Mouse (Mus musculus): ENCODE measurements around the gene Lrch1. TPM values are rescaled to one million over a fixed set of nuclear protein-coding genes. Genes with fewer than 3 reads are reported as not detected.

Gene Lrch1
- polyA plus RNA-seq, 1 experiment from 2014 or later: 13.3 TPM

DNA sequence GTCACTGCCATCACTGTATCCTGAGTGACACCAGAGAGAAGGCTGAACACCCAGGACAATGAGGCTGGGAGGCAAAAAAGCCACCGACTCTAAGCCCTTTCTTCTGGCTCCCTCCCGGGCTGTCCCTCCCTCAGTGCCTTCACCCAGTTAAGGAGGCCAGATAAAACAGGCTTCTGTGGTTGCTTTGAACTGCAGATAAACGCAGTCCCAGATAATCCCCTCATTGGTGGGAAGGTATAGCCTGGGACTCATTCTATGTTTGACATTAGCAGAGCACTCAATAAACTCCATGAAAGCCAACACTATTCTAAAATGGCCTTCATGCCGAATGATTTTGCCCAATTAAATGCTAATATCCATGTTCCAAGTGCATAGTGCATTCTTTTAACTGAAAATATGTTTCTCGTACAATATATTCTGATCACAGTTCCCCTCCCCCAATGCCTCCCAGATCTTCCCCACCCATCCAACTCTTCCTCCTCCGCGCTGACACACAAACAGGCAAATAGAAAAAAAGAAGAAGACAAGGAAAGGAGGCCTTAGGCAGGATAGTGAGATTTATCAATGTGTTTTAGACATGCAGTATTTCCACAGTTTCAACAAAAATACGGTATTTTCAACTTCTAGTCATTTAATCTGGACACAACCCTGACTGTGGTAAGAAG lies 46.8 kb downstream of the Lrch1 start:
- H3K27me3 ChIP-seq: no peaks in the 10 kb centered on the region
- H3K9me3 ChIP-seq (replicated peaks): no peaks in the 10 kb centered on the region
- H3K4me3 ChIP-seq: no peak overlapping the region
- no peak overlapping the region for H3K4me2 ChIP-seq (replicated peaks)
- 63% methylated on average over 8 of the region's 8 CpGs for WGBS
- H3K36me3 ChIP-seq: no peaks in the 10 kb centered on the region
- no peak for ATAC-seq (ENCODE audit: low FRiP score)
- no peak overlapping the region for H3K9ac ChIP-seq
- H3K27ac ChIP-seq: no peak overlapping the region
- H3K4me1 ChIP-seq: 0 out of 2 replicates have a peak, but pooled peaks cover 2% of the 10 kb centered on the region

DNA sequence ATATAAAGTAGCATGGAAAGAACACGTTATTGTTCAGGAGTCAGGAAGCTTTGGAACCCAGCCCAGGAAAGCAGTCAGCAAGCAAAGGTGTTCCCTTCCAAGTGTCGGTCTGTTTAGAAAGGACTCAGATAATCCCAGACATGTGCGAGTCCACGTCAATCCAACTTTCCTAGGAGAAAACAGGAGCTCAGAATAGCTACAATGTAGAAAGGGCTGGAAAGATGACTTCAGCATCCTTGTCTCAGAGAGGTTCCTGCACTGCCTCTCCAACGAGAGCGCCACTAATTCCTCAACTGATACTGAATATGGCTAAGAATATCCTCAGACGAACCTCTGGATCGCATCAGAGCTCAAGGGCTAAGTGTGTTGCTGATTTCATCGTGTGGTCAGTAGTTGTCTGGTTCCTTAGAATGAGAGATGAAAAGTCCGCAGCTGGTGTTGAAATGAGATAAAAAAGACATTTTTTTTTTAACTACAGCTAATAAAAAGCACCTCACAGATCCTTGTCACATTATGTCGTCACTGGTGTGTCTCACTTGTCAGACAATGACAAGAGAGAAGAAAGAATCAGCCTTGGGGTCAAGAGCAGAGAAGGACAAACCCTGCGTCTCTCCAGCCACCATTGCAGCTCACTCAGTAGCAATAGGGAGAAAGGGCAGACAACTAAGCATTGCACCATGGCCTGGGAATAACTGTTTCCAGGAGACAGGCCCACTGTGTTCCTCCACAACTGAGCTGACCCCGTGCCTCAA lies 47.5 kb downstream of the Lrch1 start:
- Histone ChIP-seq H3K4me2 (replicated peaks) (no peak overlapping the region), H3K36me3 (no peaks in the 10 kb centered on the region), H3K27me3 (no peaks in the 10 kb centered on the region), H3K27ac (no peak overlapping the region), H3K4me3 (no peak overlapping the region), H3K9me3 (replicated peaks) (no peaks in the 10 kb centered on the region), H3K4me1 (0 out of 2 replicates have a peak, but pooled peaks cover 2% of the 10 kb centered on the region), H3K9ac (no peak overlapping the region)
- WGBS: 70% methylated on average over 13 of the region's 13 CpGs
- ATAC-seq (ENCODE audit: low FRiP score): no peak

DNA sequence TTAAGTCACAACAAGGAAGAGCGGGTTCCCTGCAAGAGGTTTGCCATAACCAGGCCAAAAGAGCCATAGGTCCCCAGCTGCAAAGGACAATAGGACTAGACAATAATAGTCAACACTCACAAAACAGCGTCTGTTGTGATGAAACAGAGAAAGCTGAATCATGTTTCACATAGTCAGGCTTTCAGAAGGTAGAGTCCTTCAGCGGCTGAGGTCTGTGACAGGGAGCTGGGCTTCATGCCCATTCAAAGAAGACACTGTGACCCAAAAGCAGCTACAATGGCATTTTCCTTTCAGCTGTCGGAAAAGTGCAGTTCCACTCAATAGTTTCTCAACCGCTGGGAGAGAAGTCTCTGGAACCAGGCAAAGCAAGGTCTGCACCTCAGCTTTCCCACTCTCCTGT lies 48.7 kb downstream of the Lrch1 start:
- Histone ChIP-seq H3K9me3 (replicated peaks) (no peaks in the 10 kb centered on the region), H3K27me3 (no peaks in the 10 kb centered on the region), H3K27ac (no peak overlapping the region), H3K36me3 (no peaks in the 10 kb centered on the region), H3K4me3 (no peak overlapping the region), H3K4me1 (0 out of 2 replicates have a peak, but pooled peaks cover 2% of the 10 kb centered on the region), H3K9ac (no peak overlapping the region), H3K4me2 (replicated peaks) (no peak overlapping the region)
- ATAC-seq (ENCODE audit: low FRiP score): no peak
- WGBS: 85% methylated on average over 5 of the region's 5 CpGs

DNA sequence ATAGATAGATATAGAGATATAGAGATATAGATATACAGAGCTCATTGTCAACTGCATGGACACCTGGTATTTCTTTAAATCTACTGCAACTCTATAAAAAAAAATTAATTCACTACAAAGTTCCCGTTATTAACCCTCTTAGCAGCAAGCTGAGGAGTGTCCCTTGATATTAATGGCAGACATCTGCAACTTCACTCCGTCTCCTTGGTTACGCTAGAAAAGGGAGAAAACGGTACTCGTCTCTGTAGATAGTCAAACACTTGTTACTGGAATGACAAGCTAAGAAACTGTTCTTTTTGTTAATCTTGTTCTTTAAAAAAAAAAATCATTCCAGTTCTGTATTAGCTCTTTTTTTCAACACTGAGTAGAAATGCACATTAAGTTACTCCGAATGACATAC lies 54.0 kb downstream of the Lrch1 start:
- 77% methylated on average over 6 of the region's 6 CpGs for WGBS
- Histone ChIP-seq H3K9ac (no peak overlapping the region), H3K9me3 (replicated peaks) (no peaks in the 10 kb centered on the region), H3K27me3 (no peaks in the 10 kb centered on the region), H3K36me3 (no peaks in the 10 kb centered on the region), H3K27ac (no peak overlapping the region), H3K4me2 (replicated peaks) (no peak overlapping the region), H3K4me1 (no peaks in the 10 kb centered on the region), H3K4me3 (no peak overlapping the region)
- no peak for ATAC-seq (ENCODE audit: low FRiP score)

DNA sequence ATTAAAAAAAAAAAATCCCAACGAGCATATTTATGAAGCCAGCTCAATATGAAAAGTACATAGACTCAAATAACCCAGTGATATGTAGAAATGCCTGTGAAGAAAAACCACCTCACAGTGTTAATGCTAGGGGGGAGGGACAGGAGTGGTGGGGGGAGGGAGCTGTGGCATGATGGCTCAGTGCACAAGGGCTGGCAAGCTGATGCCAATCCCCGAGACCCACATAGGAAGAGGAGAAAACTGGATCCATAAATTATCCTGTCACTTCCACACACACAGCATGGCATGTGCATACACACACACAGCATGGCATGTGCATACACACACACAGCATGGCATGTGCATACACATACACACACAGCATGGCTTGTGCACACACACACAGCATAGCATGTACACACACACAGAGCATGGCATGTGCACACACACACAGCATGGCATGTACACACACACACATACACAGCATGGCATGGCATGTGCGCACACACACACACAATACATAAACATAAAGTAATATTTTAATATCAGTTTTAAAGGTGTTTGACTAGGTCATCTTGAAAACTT lies 54.5 kb downstream of the Lrch1 start:
- 87% methylated on average over 3 of the region's 3 CpGs for WGBS
- no peaks in the 10 kb centered on the region for H3K4me1 ChIP-seq
- no peak overlapping the region for H3K4me3 ChIP-seq
- H3K4me2 ChIP-seq (replicated peaks): no peak overlapping the region
- H3K36me3 ChIP-seq: no peaks in the 10 kb centered on the region
- H3K27me3 ChIP-seq: no peaks in the 10 kb centered on the region
- H3K27ac ChIP-seq: no peak overlapping the region
- no peak for ATAC-seq (ENCODE audit: low FRiP score)
- no peaks in the 10 kb centered on the region for H3K9me3 ChIP-seq (replicated peaks)
- H3K9ac ChIP-seq: no peak overlapping the region

DNA sequence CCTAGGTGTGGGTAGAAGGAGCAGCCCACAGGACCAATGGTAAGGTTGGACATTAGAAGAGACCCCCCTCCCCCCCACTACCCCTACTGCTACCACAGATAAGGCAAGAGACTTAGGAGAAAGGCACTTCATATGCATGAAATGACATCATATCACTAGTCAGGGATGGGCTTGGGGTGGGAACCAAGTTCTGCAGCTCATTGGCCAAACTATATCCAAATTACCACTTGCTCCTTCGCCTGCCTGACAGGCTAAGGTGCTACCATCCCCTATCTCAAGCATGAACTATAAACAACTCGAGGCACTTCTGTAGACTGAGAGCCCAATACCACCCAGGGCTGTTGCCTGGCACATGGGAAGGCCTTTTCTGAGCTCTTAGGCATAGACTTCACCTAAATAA lies 58.4 kb downstream of the Lrch1 start:
- H3K4me3 ChIP-seq: no peak overlapping the region
- WGBS: 81% methylated on average over 2 of the region's 2 CpGs

DNA sequence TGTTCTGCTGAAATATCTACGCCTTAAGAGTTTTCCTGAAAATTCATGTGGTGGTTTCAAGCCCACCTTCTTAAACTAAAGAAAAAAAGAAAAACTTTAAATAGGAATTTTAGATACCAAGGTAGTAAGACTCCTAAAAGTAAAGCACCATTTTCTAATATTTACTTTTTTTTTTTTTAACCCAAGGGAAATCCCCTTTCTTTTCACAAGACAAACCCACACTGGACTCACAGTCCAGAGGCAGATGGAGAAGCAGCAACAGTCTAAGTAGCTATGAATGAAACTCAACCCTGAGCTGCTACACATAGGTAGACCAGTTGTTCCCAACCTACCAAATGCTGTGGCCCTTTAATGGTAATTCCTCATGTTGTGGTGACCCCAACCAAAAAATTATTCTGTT lies 59.6 kb downstream of the Lrch1 start:
- H3K27me3 ChIP-seq: no peaks in the 10 kb centered on the region
- 95% methylated on average over 1 of the region's 1 CpGs for WGBS

More for the DNA sequence above, 58.4 kb downstream of the Lrch1 start:
- Histone ChIP-seq H3K9ac (no peak overlapping the region), H3K27me3 (no peaks in the 10 kb centered on the region), H3K27ac (no peak overlapping the region), H3K4me1 (peaks cover 15% of the 10 kb centered on the region), H3K9me3 (replicated peaks) (no peaks in the 10 kb centered on the region), H3K4me2 (replicated peaks) (no peak overlapping the region), H3K36me3 (no peaks in the 10 kb centered on the region)
- no peak for ATAC-seq (ENCODE audit: low FRiP score)

DNA sequence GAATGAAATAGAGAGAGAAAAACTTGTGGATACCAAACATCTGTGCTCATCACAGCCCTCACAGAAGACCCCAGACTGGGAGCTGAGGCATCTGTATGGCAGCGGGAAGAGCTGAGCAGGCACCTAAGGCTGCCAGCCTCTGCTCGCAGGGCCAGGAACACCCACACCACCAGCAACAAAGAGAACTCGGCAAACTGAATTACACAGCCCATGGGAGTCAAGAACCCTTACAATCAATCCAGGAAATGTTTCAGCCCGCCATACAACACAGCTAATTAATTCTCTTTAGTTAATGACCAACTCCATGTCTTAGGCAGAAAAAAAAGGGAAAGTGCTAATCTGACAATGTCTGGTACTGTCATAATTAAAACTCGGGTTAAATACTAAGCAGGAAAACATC lies 61.2 kb downstream of the Lrch1 start:
- H3K9me3 ChIP-seq (replicated peaks): no peaks in the 10 kb centered on the region
- 61% methylated on average over 5 of the region's 5 CpGs for WGBS
- no peaks in the 10 kb centered on the region for H3K27me3 ChIP-seq
- no peak overlapping the region for H3K9ac ChIP-seq
- H3K4me2 ChIP-seq (replicated peaks): no peak overlapping the region
- H3K4me3 ChIP-seq: no peak overlapping the region
- no peak for ATAC-seq (ENCODE audit: low FRiP score)
- H3K4me1 ChIP-seq: peaks cover 35% of the 10 kb centered on the region
- no peaks in the 10 kb centered on the region for H3K36me3 ChIP-seq
- H3K27ac ChIP-seq: no peak overlapping the region

More for the DNA sequence above, 59.6 kb downstream of the Lrch1 start:
- Histone ChIP-seq H3K4me3 (no peak overlapping the region), H3K9me3 (replicated peaks) (no peaks in the 10 kb centered on the region), H3K9ac (no peak overlapping the region), H3K4me1 (peaks cover 26% of the 10 kb centered on the region), H3K27ac (no peak overlapping the region), H3K36me3 (no peaks in the 10 kb centered on the region), H3K4me2 (replicated peaks) (no peak overlapping the region)
- no peak for ATAC-seq (ENCODE audit: low FRiP score)

DNA sequence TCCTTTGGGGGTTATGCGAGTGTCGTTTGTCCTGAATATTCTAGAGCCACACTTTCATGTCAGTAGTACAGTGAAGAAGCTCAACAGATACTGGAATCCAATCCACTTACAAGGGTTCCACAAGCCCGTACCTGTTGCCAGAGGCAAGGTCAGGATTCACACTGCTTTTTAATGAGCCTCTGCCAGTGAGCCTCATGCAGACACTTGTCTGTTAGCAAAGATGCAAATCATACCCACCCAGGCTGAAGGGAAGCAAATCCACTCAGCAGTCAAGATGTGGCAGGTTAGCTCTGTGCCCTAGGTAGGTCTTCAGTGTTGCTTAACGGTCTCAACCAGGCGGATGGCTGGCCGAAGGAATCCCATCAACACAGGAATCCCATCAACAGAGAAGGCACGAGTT lies 62.8 kb downstream of the Lrch1 start:
- H3K4me1 ChIP-seq: peaks cover 35% of the 10 kb centered on the region
- no peak overlapping the region for H3K4me3 ChIP-seq
- H3K9ac ChIP-seq: no peak overlapping the region
- H3K9me3 ChIP-seq (replicated peaks): no peaks in the 10 kb centered on the region
- no peak overlapping the region for H3K27ac ChIP-seq
- no peaks in the 10 kb centered on the region for H3K36me3 ChIP-seq
- 79% methylated on average over 7 of the region's 7 CpGs for WGBS
- H3K4me2 ChIP-seq (replicated peaks): no peak overlapping the region
- ATAC-seq (ENCODE audit: low FRiP score): no peak
- H3K27me3 ChIP-seq: no peaks in the 10 kb centered on the region

DNA sequence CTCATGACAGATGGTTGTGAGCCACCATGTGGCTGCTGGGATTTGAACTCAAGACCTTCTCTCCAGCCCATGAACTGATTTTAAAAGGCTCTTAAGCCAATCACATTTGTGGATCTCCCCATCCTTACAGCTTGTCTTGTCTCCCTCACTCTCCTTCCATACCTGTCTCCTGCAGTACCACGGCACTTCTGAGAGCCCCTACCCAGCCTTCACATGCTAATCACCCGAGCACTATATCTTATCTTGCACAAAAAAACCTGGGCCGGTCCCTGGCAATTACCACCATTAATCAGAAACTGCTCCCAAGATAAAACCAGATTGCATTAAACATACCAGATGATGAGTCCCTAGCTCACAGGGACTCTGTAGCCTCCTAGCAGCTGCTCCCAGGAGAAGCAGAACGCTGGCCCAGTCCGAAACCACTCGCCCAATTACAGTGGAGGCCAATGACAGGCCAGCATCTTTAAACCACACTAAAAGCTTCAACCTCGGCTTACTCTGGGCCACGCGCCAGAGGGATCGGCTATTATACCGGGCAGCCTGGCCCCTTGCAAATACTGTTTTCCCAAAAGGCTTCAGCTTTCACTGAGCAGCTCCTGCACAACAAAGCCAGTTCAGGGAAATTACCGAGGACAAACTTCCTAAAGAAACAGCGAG lies 63.5 kb downstream of the Lrch1 start:
- Histone ChIP-seq H3K4me2 (replicated peaks) (no peak overlapping the region; the same call in 1 of the 2 replicates), H3K4me1 (peaks cover 35% of the 10 kb centered on the region), H3K4me3 (no peak overlapping the region), H3K36me3 (no peaks in the 10 kb centered on the region), H3K27ac (peak overlapping the region; percentile 70), H3K9ac (0 out of 2 replicates have a peak overlapping the region, but pooled peaks have one; percentile 36), H3K27me3 (no peaks in the 10 kb centered on the region), H3K9me3 (replicated peaks) (no peaks in the 10 kb centered on the region)
- peak; percentile 89 for ATAC-seq (ENCODE audit: low FRiP score)
- 17% methylated on average over 13 of the region's 13 CpGs for WGBS

DNA sequence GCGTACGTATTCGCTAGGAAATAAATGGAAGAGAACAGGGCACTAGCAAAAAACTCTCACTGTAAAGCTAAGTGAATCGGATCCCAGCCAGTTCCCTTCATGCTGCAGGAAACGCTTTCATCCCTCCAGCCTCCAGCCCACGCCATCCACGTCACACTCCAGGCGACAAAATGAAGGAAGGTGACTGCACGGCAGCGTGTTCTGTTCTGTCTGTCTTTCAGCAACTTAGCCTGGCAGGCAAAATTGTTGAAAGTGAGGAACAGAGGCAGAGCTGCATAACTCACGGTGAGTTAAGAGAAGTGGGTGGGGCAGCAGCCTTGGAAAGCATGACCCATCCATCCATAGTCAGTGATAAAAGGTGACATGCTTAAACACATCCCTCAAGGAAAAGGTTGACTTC lies 64.5 kb downstream of the Lrch1 start:
- Histone ChIP-seq H3K27ac (no peak overlapping the region), H3K4me1 (peaks cover 35% of the 10 kb centered on the region)
- WGBS: 70% methylated on average over 11 of the region's 11 CpGs

DNA sequence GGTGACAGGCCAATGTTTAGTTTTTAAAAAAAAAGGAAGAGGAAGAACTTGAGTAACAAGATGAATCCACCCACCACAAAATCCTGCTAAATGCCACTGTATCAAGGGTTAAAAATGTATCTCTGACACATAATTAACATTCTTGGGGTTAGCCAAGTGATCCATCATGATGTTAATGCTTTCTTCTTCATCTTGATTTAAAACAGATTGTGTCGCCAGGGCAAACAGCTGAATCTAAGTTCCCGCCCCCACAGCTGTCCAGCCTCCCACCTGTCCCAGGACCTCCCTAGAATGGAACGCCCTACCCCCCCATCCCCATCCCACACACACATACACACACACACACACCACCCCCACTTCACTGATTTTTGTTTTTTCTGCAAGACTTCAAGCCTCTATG lies 64.9 kb downstream of the Lrch1 start:
- H3K9me3 ChIP-seq (replicated peaks): no peaks in the 10 kb centered on the region
- no peak for ATAC-seq (ENCODE audit: low FRiP score)
- H3K9ac ChIP-seq: no peak overlapping the region
- no peaks in the 10 kb centered on the region for H3K36me3 ChIP-seq
- no peaks in the 10 kb centered on the region for H3K27me3 ChIP-seq
- WGBS: 49% methylated on average over 3 of the region's 3 CpGs
- no peak overlapping the region for H3K4me2 ChIP-seq (replicated peaks)
- H3K27ac ChIP-seq: no peak overlapping the region
- H3K4me1 ChIP-seq: peaks cover 35% of the 10 kb centered on the region
- H3K4me3 ChIP-seq: no peak overlapping the region

More for the DNA sequence above, 64.5 kb downstream of the Lrch1 start:
- Histone ChIP-seq H3K9ac (no peak overlapping the region), H3K27me3 (no peaks in the 10 kb centered on the region), H3K4me3 (no peak overlapping the region), H3K4me2 (replicated peaks) (no peak overlapping the region), H3K36me3 (no peaks in the 10 kb centered on the region), H3K9me3 (replicated peaks) (no peaks in the 10 kb centered on the region)
- ATAC-seq (ENCODE audit: low FRiP score): no peak
